Mouse (Mus musculus) liver, embryonic 16.5 days (tissue): ENCODE data around the gene Lnx1. TPM values are rescaled to one million over a fixed set of nuclear protein-coding genes. Genes with fewer than 3 reads are reported as not detected.

ENCODE experiments used
- ATAC-seq: fragments of 200-750 bp; cut with Nextera tagmentation; 2 replicates; pipeline ENCODE4 v1.8.0; 2017; ENCODE audit warnings: low read depth, mild to moderate bottlenecking, moderate number of reproducible peaks, moderate library complexity
- H3K27ac ChIP-seq: fragments of 300-500 bp; sonication (generic); 2 replicates; pipeline ENCODE4 v1.5.1; 2014; ENCODE audit warnings: mild to moderate bottlenecking, low read length
- H3K27me3 ChIP-seq: fragments of 300-500 bp; sonication (generic); 2 replicates; pipeline ENCODE4 v1.6.1; 2014; ENCODE audit warnings: low read depth, low read length, mixed read lengths; ENCODE audit not compliant: control insufficient read depth, insufficient read depth
- H3K36me3 ChIP-seq: fragments of 300-500 bp; sonication (generic); 2 replicates; pipeline ENCODE4 v1.6.1; 2014; ENCODE audit warnings: mild to moderate bottlenecking; ENCODE audit not compliant: control insufficient read depth, insufficient read depth
- H3K4me1 ChIP-seq: fragments of 300-500 bp; sonication (generic); 2 replicates; pipeline ENCODE4 v1.6.1; 2014; ENCODE audit warnings: low read depth, low read length, mixed read lengths; ENCODE audit not compliant: control insufficient read depth
- H3K4me2 ChIP-seq: fragments of 300-500 bp; sonication (generic); 2 replicates; pipeline ENCODE4 v1.6.1; 2014; ENCODE audit warnings: low read depth, low read length, mixed read lengths
- H3K4me3 ChIP-seq: fragments of 300-500 bp; sonication (generic); 2 replicates; pipeline ENCODE4 v1.5.1; 2014; ENCODE audit warnings: low read depth, mild to moderate bottlenecking, low read length
- H3K9ac ChIP-seq: fragments of 300-500 bp; sonication (generic); 2 replicates; pipeline ENCODE4 v1.6.1; 2014; ENCODE audit warnings: low read depth, low read length
- H3K9me3 ChIP-seq: fragments of 300-500 bp; sonication (generic); replicated peaks from 2 replicates; pipeline ENCODE4 v1.6.1; 2016; ENCODE audit warnings: low read length; ENCODE audit not compliant: control insufficient read depth
- WGBS: fragments of 180-500 bp; shearing (Covaris S2); extraction: QIAGEN DNeasy Blood & Tissue Kit; methylation state at CpG from one replicate; pipeline ENCODE4 v1.1.7; 2014; ENCODE audit not compliant: insufficient replicate concordance; 5-methylcytosine and 5-hydroxymethylcytosine counted together
- polyA plus RNA-seq: library from polyadenylated mRNA; unstranded; fragments of >200 nt; fragmentation: Nextera tagmentation; extraction: Ambion mirVana; gene quantifications from 2 replicates; pipeline ENCODE4 v1.2.1, GENCODE M21; 2015

Lnx1 gene
- 0.11 TPM in 1 of 2 replicates, not detected in the other for polyA plus RNA-seq

GRCm38 (mm10) chr5:74702766-74703165 is at the start of gene Lnx1:
Gene Lnx1, minus strand, starts transcription at chr5:74702912.
- H3K27me3 ChIP-seq, result no peaks in the 10 kb centered on the region
- no peak within 1 kb of the TSS for H3K9ac ChIP-seq
- no peaks in the 10 kb centered on the region for H3K36me3 ChIP-seq
- H3K4me2 ChIP-seq, result peak within 1 kb of the TSS; percentile 58; the same call in 1 of the 2 replicates
- 60% methylated on average over 11 of the region's 11 CpGs for WGBS
- no peaks in the 10 kb centered on the region for H3K9me3 ChIP-seq
- ATAC-seq, result no peak
- H3K4me1 ChIP-seq, result no peaks in the 10 kb centered on the region; the same call in 1 of the 2 replicates
- H3K4me3 ChIP-seq, result no peak within 1 kb of the TSS
- no peak within 1 kb of the TSS for H3K27ac ChIP-seq

GRCm38 (mm10) chr5:74750501-74750900 is 47.8 kb upstream of the Lnx1 start:
- H3K27me3 ChIP-seq, result no peaks in the 10 kb centered on the region
- H3K36me3 ChIP-seq, result no peaks in the 10 kb centered on the region
- H3K27ac ChIP-seq, result no peak overlapping the region
- H3K9ac ChIP-seq, result no peak overlapping the region
- no peaks in the 10 kb centered on the region for H3K4me1 ChIP-seq
- no peak overlapping the region for H3K4me2 ChIP-seq
- no peak overlapping the region for H3K4me3 ChIP-seq
- no peaks in the 10 kb centered on the region for H3K9me3 ChIP-seq
- ATAC-seq, result no peak
- 66% methylated on average over 5 of the region's 5 CpGs for WGBS

- no peak overlapping the region for H3K9ac ChIP-seq
- no peak overlapping the region for H3K4me3 ChIP-seq
- no peaks in the 10 kb centered on the region for H3K27me3 ChIP-seq
- no peak overlapping the region for H3K4me2 ChIP-seq
- H3K4me1 ChIP-seq, result no peaks in the 10 kb centered on the region
- ATAC-seq, result no peak
- 64% methylated on average over 3 of the region's 3 CpGs for WGBS
- H3K27ac ChIP-seq, result no peak overlapping the region
- H3K9me3 ChIP-seq, result no peaks in the 10 kb centered on the region
- H3K36me3 ChIP-seq, result no peaks in the 10 kb centered on the region
Measured at GRCm38 (mm10) chr5:74747476-74747875, 44.8 kb upstream of the Lnx1 start.

- Histone ChIP-seq H3K4me1 (no peaks in the 10 kb centered on the region), H3K36me3 (no peaks in the 10 kb centered on the region), H3K4me3 (no peak overlapping the region), H3K27me3 (no peaks in the 10 kb centered on the region), H3K4me2 (no peak overlapping the region), H3K27ac (no peak overlapping the region), H3K9ac (no peak overlapping the region), H3K9me3 (no peaks in the 10 kb centered on the region)
- no peak for ATAC-seq
- WGBS, result 76% methylated on average over 9 of the region's 9 CpGs
Measured at GRCm38 (mm10) chr5:74740951-74741350, 38.2 kb upstream of the Lnx1 start.

GRCm38 (mm10) chr5:74739435-74739834 is 36.7 kb upstream of the Lnx1 start:
- no peaks in the 10 kb centered on the region for H3K36me3 ChIP-seq
- no peaks in the 10 kb centered on the region for H3K27me3 ChIP-seq
- no peaks in the 10 kb centered on the region for H3K9me3 ChIP-seq
- no peak overlapping the region for H3K27ac ChIP-seq
- no peaks in the 10 kb centered on the region for H3K4me1 ChIP-seq
- no peak overlapping the region for H3K9ac ChIP-seq
- 64% methylated on average over 12 of the region's 12 CpGs for WGBS
- no peak overlapping the region for H3K4me3 ChIP-seq
- H3K4me2 ChIP-seq, result no peak overlapping the region
- no peak for ATAC-seq

- Histone ChIP-seq H3K36me3 (no peaks in the 10 kb centered on the region), H3K9me3 (no peaks in the 10 kb centered on the region), H3K4me3 (no peak overlapping the region), H3K4me1 (no peaks in the 10 kb centered on the region), H3K27ac (no peak overlapping the region), H3K27me3 (no peaks in the 10 kb centered on the region), H3K4me2 (no peak overlapping the region), H3K9ac (no peak overlapping the region)
- no peak for ATAC-seq
- WGBS, result 45% methylated on average over 3 of the region's 3 CpGs
Measured at GRCm38 (mm10) chr5:74738312-74738711, 35.6 kb upstream of the Lnx1 start.

- H3K4me1 ChIP-seq, result no peaks in the 10 kb centered on the region
- no peaks in the 10 kb centered on the region for H3K36me3 ChIP-seq
- H3K4me2 ChIP-seq, result no peak overlapping the region
- ATAC-seq, result no peak
- H3K9me3 ChIP-seq, result no peaks in the 10 kb centered on the region
- no peak overlapping the region for H3K27ac ChIP-seq
- no peaks in the 10 kb centered on the region for H3K27me3 ChIP-seq
- H3K4me3 ChIP-seq, result no peak overlapping the region
- WGBS, result 56% methylated on average over 7 of the region's 7 CpGs
- no peak overlapping the region for H3K9ac ChIP-seq
Measured at GRCm38 (mm10) chr5:74733885-74734558, 31.3 kb upstream of the Lnx1 start.

GRCm38 (mm10) chr5:74732613-74733012 is 29.9 kb upstream of the Lnx1 start:
- no peaks in the 10 kb centered on the region for H3K4me1 ChIP-seq
- WGBS, result 60% methylated on average over 8 of the region's 8 CpGs
- no peak overlapping the region for H3K4me3 ChIP-seq
- H3K36me3 ChIP-seq, result no peaks in the 10 kb centered on the region
- H3K9ac ChIP-seq, result no peak overlapping the region
- no peak overlapping the region for H3K4me2 ChIP-seq
- no peak for ATAC-seq
- H3K9me3 ChIP-seq, result no peaks in the 10 kb centered on the region
- no peak overlapping the region for H3K27ac ChIP-seq
- H3K27me3 ChIP-seq, result no peaks in the 10 kb centered on the region

GRCm38 (mm10) chr5:74730601-74731000 is 27.9 kb upstream of the Lnx1 start:
- Histone ChIP-seq H3K4me2 (no peak overlapping the region), H3K4me3 (no peak overlapping the region), H3K27ac (no peak overlapping the region), H3K9ac (no peak overlapping the region), H3K9me3 (no peaks in the 10 kb centered on the region), H3K27me3 (no peaks in the 10 kb centered on the region), H3K4me1 (no peaks in the 10 kb centered on the region), H3K36me3 (no peaks in the 10 kb centered on the region)
- WGBS, result 68% methylated on average over 5 of the region's 5 CpGs
- no peak for ATAC-seq
